Mouse (Mus musculus): ENCODE data around the gene Dgkh.

DNA sequence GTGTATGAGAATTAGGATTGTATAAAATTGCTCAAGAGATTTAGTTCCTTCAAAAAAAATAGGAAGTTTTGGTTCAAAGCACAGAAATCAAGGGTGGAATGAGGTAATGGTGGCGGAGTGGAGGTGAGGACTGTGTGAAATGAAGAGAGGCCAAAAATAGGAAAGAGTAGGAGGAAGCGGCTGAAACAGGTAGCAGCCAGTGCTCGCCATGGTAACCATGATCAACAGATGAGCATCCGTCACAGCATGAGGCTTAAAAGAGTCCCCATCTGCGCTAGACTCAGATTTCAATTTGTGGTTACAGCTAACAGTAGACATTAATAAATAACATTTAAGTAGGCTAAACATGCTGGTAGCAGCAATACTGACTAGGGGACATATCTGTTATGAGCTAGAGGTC, 33.4 kb downstream of the Dgkh start:
- TF ChIP-seq TAL1 (conservative IDR thresholded peaks at IDR 0.05; ENCODE audit: low read depth, low read length): no peak
- no peak for TF ChIP-seq CTCF (IDR thresholded peaks at IDR 0.05; ENCODE audit: low read depth, low read length)
- no peak for TF ChIP-seq GATA1 (IDR thresholded peaks at IDR 0.05; ENCODE audit: borderline replicate concordance, low read length)
- TF ChIP-seq POLR2AphosphoS5 (IDR thresholded peaks at IDR 0.05; ENCODE audit: insufficient replicate concordance, low read depth, low read length): no peak
